Mouse (Mus musculus) myocyte (in vitro differentiated cells): Measurements from ENCODE around the gene Cib4.

Experiments used
- CEBPB ChIP-seq: IDR thresholded peaks from 2 replicates; pipeline ENCODE4 v1.6.1; 2011; ENCODE audit warnings: mild to moderate bottlenecking, moderate library complexity; ENCODE audit not compliant: poor library complexity, insufficient read depth, severe bottlenecking
- E2F4 ChIP-seq: IDR thresholded peaks from one replicate; pipeline ENCODE4 v1.6.1; 2011; ENCODE audit warnings: mild to moderate bottlenecking, control low read depth, moderate library complexity; ENCODE audit not compliant: insufficient read depth
- MAX ChIP-seq: IDR thresholded peaks from one replicate; pipeline ENCODE4 v1.6.1; 2011; ENCODE audit warnings: low read depth, mild to moderate bottlenecking, control low read depth
- MYOG ChIP-seq, 3 experiments: IDR thresholded peaks; one replicate each; pipeline ENCODE4 v1.6.1; 2011; ENCODE audit warnings: control low read depth in 2 of 3, low read depth in 2 of 3, mild to moderate bottlenecking in 2 of 3; ENCODE audit not compliant: insufficient read length in 2 of 3, control insufficient read depth in 1 of 3, insufficient read depth in 1 of 3
- POLR2A ChIP-seq: IDR thresholded peaks from one replicate; pipeline ENCODE4 v1.6.1; 2011; ENCODE audit warnings: low read depth, mild to moderate bottlenecking, control low read depth, moderate library complexity; ENCODE audit not compliant: insufficient read length
- POLR2AphosphoS2 ChIP-seq: IDR thresholded peaks from one replicate; pipeline ENCODE4 v1.6.1; 2011; ENCODE audit warnings: low read depth, control low read depth; ENCODE audit not compliant: insufficient read length
- REST ChIP-seq: IDR thresholded peaks from one replicate; pipeline ENCODE4 v1.6.1; 2011; ENCODE audit warnings: mild to moderate bottlenecking, control low read depth, moderate library complexity; ENCODE audit not compliant: insufficient read depth, insufficient read length
- USF1 ChIP-seq: IDR thresholded peaks from one replicate; pipeline ENCODE4 v1.6.1; 2011; ENCODE audit warnings: low read depth, mild to moderate bottlenecking, control low read depth, moderate library complexity

DNA sequence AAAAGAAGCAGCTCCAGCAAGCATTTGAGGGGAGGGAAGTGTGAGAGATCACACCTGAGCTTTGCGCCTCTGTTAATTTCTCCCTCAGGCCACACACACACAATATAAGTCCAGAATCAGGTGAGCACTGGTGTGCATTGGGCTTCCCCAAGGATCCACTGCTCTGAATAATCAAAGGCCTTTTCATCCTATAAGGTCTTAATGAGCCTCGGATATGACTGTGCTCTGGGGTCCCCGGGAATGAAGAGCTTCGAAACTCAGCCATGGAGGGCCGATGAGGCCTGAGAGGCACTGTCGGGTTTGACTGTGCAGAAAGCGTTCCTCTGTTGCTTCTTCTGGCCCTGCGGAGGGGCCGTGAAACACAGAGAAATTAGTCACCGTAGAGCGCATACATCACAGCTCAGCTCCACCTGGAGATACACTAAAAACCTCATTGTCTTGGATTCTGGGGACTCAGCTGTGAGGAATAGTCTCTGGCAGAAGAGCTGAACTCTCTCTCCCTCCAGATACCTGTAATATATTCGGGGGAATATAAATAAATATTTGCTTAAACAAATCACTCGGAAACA, 101.2 kb downstream of the Cib4 start:
- no peak for TF ChIP-seq POLR2A
- TF ChIP-seq REST: no peak
- TF ChIP-seq USF1: no peak
- TF ChIP-seq POLR2AphosphoS2: no peak
- no peak for TF ChIP-seq E2F4
- no peak for TF ChIP-seq MAX
- no peak for TF ChIP-seq CEBPB
- TF ChIP-seq MYOG (IDR thresholded peaks at IDR 0.05; ENCODE audit: control insufficient read depth in 1 of 3, insufficient read depth in 1 of 3, insufficient read length in 2 of 3, low read depth in 2 of 3): no peak
